Mouse (Mus musculus) c-Kit-positive CD71-positive TER-119-negative erythroid progenitor cells, embryonic 14.5 days (primary cell): ENCODE measurements at regions not wholly inside any gene's neighbourhood (a gene's known extent, or its start where the extent isn't known, plus 50 kb on each side); places are given as distances from the start of the nearest gene placed in this dataset.

ENCODE experiments used
- DNase-seq: peaks from one replicate; pipeline ENCODE4 v3.0.0-alpha.2; 2013; ENCODE audit warnings: low read depth

- no peak for DNase-seq
Observed at GRCm38 (mm10) chr16:68704569-68704968, 1083.9 kb upstream of the Cadm2 start.

DNA sequence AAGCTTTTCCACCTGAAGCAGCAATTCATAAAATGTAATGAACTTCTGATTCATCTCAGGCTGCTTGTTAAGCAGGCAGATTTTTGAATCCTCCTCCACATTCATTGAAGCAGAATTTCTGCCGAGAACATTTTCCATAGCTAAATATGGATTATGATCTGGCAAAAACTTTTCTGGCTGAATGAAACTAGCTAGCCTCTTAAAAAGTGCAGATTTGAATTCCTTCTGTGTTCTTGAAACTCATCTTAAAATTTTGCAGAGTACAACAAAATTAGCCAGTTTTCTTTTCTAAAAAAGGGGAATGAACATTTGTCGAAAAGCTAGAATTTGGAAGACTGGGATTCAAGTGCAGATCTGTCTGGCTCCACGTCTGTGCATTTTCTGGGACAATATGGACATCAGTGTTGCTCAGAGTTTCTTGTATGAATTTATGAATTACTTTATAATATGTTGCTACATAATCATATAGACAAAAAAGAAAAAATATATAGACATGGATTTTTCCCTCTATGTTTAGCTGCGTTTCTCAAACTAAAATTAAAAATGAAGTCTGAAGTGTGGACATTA lies 1046.3 kb upstream of the Cadm2 start:
- no peak for DNase-seq

DNA sequence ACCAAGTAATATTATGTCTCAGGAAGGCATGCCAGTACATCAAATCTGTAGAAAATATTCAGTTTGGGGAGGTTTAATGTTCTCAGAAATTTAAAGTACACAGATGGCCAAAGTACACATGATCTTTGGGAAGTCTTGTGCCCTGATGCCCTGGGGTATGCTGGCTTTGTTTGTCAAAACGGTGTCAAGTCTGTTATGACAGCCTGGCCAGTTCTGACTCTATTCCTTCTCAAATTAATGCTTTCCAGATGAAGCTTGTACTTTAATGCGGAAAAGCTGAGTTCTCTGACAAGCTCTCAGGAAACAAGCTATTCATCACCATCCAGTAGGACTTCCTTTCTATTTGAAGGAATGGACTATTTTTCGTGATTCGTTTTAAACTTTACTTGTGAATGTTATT lies 1037.7 kb upstream of the Cadm2 start:
- DNase-seq = no peak

- no peak for DNase-seq
Observed at GRCm38 (mm10) chr16:68627976-68628375, 1007.3 kb upstream of the Cadm2 start.

GRCm38 (mm10) chr16:68614041-68614440 lies 993.3 kb upstream of the Cadm2 start:
- DNase-seq = peak; percentile 4
